Mouse (Mus musculus): Measurements from ENCODE around the gene Crlf1. TPM values are rescaled to one million over a fixed set of nuclear protein-coding genes. Genes with fewer than 3 reads are reported as not detected.

Gene Crlf1
- total RNA-seq, 2 experiments from 2014 or later = 2.8 to 3.4 TPM

DNA sequence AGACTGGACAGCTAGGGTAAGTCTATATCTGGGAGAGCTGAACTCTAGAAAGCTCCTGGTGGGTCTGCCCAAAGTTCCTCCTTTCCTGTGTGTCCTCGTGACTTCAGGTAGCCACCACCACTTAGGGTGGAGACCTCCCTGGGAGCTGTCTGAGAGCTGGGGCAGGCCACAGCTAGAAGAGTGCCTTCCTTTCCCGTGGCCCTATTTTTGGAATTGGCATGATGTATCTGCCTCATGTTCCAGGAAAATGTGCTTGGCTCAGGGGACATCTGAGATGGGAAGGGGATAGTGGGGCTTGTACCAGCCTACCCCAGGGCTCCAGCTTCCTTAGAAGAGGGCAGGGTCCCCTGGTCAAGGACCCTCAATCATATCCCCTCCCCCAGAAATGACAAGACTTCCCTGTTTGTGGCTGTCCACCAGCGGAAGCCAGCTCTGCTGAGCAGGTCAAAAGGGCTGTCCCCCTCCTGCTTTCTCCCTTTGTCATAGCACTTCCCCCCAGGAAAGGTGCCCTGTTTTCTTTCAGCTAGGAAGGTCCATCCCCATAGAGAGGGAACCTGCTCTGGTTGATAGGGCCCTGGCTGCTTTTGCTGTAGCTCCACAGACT, 58.7 kb downstream of the Crlf1 start:
- no peak for DNase-seq

GRCm38 (mm10) chr8:70552836-70553235, 59.9 kb downstream of the Crlf1 start:
- no peak for DNase-seq

Other genes with a start within 250 kb of the Crlf1 start
- gene Homer3, start 210.3 kb upstream of the Crlf1 start, total RNA-seq (2021) = 10 to 100 TPM; 12.3 to 19.8 TPM
- 10 to 100 TPM; 28.6 to 29.5 TPM for gene Ddx49, start 190.7 kb upstream of the Crlf1 start, total RNA-seq (2021)
- gene Cope, start 190.6 kb upstream of the Crlf1 start, total RNA-seq (2021) = 100 to 1,000 TPM; 140 to 158 TPM
- 10 to 100 TPM; 20.0 to 23.6 TPM for gene Cers1, start 177.4 kb upstream of the Crlf1 start, total RNA-seq (2021)
- 1 to 10 TPM; 3.9 to 5.3 TPM for gene Gdf1, start 163.3 kb upstream of the Crlf1 start, total RNA-seq (2021)
- gene Upf1, start 139.9 kb upstream of the Crlf1 start, total RNA-seq (2021) = 10 to 100 TPM; 34.2 to 37.3 TPM
- gene Comp, start 119.6 kb upstream of the Crlf1 start, total RNA-seq (2021) = 10 to 100 TPM; 18.4 to 20.2 TPM
- 10 to 100 TPM in 1 of 2 experiments, 1 to 10 TPM in 1; 8.9 to 12.0 TPM for gene Crtc1, start 53.6 kb upstream of the Crlf1 start, total RNA-seq (2021)
- gene Klhl26, start 16.2 kb upstream of the Crlf1 start, total RNA-seq (2021) = 1 to 10 TPM; 6.3 to 7.4 TPM
- under 1 TPM; 0.18 to 0.26 TPM for gene Tmem59l, start 5.8 kb upstream of the Crlf1 start, total RNA-seq (2021)
- gene Rex1bd, start 13.6 kb downstream of the Crlf1 start, total RNA-seq (2021) = 100 to 1,000 TPM; 120 to 129 TPM
- gene Uba52, start 17.6 kb downstream of the Crlf1 start, total RNA-seq (2021) = 1,000 to 10,000 TPM; 1,232 to 1,261 TPM
- gene Fkbp8, start 34.6 kb downstream of the Crlf1 start, total RNA-seq (2021) = 100 to 1,000 TPM; 135 to 145 TPM
- 10 to 100 TPM; 57.8 to 61.0 TPM for gene Kxd1, start 34.8 kb downstream of the Crlf1 start, total RNA-seq (2021)
- 10 to 100 TPM; 12.7 to 19.8 TPM for gene Ell, start 46.3 kb downstream of the Crlf1 start, total RNA-seq (2021)
- 10 to 100 TPM; 30.0 to 31.6 TPM for gene Isyna1, start 101.2 kb downstream of the Crlf1 start, total RNA-seq (2021)
- gene Ssbp4, start 115.7 kb downstream of the Crlf1 start, total RNA-seq (2021) = 10 to 100 TPM; 31.1 to 40.1 TPM
- 1 to 10 TPM; 1.2 to 3.0 TPM for gene Lrrc25, start 123.0 kb downstream of the Crlf1 start, total RNA-seq (2021)
- not detected for gene Gdf15, start 139.3 kb downstream of the Crlf1 start, total RNA-seq (2021)
- gene Pgpep1, start 167.2 kb downstream of the Crlf1 start, total RNA-seq (2021) = 10 to 100 TPM; 22.5 to 23.4 TPM
- gene Lsm4, start 180.1 kb downstream of the Crlf1 start, total RNA-seq (2021) = 10 to 100 TPM; 82.3 to 83.0 TPM
- gene Jund, start 205.8 kb downstream of the Crlf1 start, total RNA-seq (2021) = 100 to 1,000 TPM in 1 of 2 experiments, 10 to 100 TPM in 1; 79.2 to 130 TPM
- gene Iqcn, start 210.3 kb downstream of the Crlf1 start, total RNA-seq (2021) = not detected
- not detected for gene Gm3336, start 225.4 kb downstream of the Crlf1 start, total RNA-seq (2021)
- gene Pde4c, start 230.6 kb downstream of the Crlf1 start, total RNA-seq (2021) = 1 to 10 TPM; 2.5 to 3.0 TPM

Data from gastrocnemius, postnatal 10 days (tissue).